Mouse (Mus musculus): Measurements from ENCODE around the gene Osbp2.

Gene Osbp2

DNA sequence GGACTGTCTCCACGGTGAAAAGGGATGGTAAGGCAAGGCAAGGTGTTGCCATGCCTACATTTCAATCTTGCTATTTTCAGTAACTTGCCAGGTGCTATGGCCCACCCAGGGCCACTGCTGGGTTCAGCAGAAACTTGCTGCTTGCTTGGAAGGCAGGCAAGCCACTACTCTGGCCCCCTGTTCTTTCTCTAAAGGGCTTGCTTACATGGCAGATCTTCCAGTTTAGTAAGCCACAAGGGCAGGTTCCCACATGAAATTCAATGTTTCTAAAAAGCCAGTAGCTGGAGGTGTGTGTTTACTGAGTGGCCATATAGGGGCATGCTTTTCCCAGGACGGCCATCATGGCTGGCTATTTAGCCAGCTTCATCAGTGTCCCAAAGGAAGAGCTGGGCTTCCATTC is 172.0 kb downstream of the Osbp2 start:
- DNase-seq, result no peak

DNA sequence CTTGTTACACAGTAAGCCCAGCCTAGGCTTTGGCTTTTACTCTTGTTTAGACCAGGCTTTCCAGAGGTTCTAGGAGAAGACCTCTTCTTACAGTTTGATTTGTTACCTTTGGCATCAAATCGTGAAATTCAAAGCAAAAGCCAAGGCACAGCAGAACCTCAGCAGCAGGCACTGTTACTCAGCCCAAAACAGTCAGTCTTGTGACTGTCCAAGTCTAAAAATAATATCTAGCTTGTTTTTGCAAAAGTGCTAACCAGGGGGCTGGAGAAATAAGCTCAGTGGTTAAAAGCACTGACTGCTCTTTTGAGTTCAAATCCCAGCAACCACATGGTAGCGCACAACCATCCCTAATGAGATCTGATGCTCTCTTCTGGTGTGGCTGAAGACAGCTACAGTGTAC is 176.8 kb downstream of the Osbp2 start:
- no peak for DNase-seq

DNA sequence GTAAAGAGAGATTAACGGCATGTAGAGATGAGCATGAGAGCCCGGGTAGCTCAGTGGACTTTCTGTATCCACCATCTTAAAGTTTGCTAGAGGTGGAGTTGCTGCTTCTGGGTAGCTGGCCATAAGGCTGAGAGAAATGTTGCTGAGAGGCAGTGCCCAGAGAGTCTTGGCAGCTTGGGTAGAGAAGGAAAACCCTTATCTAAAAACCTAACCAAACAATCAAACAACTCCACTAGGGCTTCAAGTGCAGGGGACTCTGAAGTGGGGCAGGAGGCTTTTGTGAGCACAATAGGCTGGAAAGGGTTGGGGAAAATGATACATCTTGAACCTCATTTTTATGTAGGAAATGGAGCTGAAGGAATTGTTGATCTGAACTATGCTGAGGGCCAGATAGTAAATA is 177.4 kb downstream of the Osbp2 start:
- DNase-seq, result peak in 1 of 2 experiments; percentile 39

DNA sequence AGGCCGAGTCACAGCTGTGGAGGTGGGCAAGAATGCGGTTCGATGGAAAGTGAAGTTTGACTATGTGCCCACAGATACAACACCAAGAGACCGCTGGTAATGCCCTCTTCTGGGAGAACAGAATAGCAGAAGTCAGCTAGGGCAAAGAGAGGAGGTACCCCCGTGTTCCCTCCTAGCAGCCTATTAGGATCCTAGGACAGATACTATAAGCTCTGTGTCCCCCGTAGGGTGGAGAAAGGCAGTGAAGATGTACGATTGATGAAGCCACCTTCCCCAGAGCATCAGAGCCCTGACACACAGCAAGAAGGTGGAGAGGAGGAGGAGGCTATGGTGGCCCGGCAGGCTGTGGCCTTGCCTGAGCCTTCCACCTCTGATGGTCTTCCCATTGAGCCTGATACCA is 178.3 kb downstream of the Osbp2 start:
- no peak for DNase-seq

DNA sequence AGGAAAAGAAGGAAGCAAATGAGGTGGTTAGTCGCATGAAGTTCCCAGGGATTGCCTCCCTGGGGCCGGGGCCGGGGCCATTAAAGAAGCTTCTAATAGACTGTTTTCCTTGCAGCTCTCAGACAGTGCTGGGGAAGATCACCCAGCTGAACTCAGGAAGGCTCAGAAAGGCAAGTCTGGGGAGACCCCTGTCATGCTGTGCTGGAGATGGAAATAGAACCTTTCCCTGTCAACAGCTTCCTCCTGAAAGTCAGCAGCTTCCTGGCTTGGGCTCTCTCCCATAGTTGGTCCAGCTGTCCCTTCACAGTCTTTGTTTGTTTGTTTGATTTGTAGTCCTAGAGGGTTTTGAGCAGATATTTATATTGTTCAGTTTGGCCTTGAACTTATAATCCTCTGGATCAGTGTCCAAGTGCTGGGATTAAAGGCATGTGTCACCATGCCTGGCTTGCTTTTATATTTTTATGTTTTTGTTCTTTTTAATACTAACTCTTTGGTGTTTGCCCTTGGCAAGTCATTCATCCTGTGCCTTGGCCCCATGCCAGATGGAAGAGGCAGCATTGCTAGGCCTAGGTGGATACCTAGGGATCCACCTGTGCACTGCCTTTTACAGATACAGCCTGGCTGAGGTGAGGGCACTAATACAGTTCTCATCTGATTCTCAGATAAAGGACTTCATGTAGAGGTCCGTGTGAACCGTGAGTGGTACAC is 178.8 kb downstream of the Osbp2 start:
- no peak for DNase-seq

DNA sequence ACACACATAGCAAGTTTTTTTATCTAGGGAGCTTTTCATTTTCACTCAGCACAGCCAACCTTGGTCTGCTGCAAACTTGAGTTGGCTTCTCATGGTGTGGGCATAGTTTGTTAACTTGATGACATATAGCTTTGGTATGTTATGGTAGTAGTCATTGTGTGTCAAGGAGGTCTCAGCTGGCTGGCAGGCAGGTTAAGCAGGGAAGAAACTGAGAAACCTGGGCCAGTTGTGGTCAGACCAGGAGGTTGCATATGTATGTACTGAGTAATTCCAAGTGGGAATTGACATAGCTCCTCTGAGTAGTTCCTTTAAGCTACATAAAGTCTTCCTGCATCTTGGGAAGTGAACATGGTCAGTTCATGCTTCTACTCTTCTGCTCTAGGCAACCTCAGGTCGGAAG is 179.5 kb downstream of the Osbp2 start:
- DNase-seq, result no peak

DNA sequence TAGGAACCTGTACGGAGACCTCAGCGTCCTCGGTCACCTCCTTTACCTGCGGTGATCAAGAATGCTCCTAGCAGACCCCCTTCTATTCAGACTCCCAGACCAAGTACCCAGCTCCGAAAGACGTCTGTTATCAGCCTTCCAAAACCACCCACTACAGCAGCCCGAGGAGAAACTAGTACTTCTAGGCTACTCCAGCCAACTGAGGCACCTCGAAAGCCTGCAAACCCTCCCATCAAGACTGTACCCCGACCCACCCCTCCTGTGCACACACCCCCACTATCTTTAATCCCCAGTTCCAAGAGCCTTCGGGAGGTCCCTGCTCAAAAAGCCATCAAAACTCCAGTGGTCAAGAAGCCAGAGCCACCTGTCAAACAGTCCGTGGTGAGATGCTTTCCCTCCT is 180.0 kb downstream of the Osbp2 start:
- no peak for DNase-seq

DNA sequence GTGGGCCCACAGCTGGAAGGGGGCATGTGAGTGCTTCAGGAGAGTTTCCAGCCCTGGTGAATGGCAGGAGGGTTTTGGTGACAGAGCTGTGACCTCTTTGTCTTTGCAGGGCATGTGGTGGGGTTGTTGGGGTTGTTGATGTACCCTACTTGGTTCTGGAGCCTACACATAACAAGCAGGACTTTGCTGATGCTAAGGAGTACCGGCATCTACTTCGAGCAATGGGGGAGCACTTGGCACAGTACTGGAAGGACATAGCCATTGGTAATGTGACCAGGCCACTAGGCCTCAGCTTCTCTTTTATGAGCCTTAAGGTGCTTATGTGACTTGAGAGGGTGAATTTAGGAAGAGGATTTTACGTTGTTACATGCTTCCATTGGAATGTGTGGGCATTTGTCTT is 183.9 kb downstream of the Osbp2 start:
- no peak for DNase-seq

DNA sequence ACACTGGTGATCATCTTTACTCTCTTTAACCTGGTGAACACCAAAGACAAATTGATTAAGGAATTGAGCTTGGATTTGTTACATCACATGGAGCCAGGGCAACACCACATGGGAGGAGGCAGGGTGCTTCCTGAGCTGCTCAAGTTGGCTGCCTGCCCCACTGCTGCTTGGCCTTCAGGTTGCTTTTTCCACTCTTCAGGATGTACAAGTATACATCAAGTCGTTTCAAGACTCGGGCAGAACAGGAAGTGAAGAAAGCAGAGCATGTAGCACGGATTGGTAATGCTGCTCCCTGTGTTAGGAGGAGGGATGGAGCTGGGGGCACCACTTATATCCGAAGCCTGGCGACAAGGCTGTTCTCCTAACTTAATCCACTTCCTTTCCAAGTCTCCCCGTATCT is 186.5 kb downstream of the Osbp2 start:
- DNase-seq, result peak; percentile 42 to 75

DNA sequence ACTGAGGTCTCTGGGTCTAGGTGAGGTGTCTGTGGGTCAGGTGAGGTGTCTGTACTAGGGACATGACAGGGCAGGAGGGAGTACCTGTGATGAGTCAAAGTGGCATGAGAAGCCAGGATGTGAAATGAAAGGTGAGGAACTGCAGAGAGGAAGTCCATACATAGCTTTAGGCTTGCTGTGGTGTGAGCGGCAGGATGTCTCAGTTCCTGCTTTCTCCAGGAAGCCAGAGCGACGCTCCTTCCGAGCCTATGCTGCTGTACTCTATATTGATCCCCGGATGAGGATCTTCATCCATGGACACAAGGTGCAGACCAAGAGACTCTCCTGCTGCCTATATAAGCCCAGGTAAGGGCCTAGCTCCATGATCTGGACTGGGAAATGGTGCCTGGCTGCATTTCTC is 187.3 kb downstream of the Osbp2 start:
- no peak for DNase-seq

DNA sequence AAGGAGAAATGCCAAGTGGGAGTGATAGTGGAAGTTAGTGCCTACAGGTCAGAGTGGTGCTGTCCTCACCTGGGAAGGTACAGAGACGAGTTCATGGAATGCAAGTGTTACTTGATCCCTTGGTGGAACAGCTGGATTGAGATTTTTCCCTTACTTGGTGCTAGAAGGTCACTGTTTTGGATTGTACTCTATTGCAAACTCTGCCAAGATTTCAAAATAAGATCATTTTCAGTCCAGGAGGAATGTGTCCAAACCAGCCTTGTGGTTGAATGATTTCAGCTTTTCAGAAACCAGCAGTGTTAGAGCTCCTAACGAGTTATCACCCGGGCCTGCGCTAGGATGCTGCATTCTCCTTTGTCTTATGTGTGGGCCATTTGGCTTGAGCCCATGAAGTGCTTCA is 189.2 kb downstream of the Osbp2 start:
- DNase-seq, result no peak

DNA sequence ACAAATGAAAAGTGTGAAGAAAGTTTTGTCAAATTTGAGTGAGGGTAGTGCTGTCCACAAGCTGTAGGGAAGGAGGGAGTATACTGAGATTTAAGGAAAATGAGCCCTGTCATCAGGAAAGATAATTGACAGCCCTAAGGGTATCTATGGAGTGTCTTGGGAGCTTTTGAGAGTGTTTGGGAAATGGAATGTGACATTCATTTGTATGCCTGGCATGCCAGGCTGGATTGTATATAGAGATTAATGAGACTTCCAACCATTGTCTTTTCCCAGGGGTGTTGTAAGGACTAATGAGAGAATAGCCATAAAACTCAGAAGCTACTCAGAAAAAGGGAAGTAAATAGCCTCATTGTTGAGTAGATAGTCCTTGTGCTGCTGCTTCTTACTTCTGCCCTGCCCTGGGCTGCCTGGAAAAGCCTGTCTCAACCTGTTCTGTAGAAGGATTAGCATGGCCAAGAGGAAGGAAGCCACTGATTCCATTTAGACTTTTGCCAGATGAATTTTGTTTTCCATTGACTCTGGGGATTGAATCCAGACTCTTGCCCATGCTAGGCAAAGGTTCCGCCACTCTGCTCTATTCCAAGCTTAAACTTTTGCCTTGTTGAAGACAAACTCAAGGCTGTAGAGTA is 192.6 kb downstream of the Osbp2 start:
- no peak for DNase-seq

DNA sequence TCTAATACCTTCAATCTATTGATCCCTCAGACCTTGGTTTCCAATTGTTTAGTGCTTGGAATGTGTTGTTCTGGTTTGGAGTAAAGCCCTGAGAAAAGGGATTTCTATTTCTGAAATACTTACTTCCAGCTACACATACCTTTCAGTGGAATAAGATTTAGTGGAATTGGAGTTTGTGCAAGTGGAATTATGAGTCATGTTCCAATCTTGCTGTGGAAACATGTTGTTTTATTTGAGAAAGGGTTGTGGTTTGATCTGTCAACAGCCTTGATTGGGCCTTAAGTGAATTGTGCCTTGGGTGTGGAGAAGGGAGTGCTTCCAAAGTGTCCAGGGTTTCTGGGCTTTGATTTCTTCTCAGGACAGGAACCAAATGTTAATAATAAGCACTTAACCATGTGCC is 193.9 kb downstream of the Osbp2 start:
- no peak for DNase-seq

DNA sequence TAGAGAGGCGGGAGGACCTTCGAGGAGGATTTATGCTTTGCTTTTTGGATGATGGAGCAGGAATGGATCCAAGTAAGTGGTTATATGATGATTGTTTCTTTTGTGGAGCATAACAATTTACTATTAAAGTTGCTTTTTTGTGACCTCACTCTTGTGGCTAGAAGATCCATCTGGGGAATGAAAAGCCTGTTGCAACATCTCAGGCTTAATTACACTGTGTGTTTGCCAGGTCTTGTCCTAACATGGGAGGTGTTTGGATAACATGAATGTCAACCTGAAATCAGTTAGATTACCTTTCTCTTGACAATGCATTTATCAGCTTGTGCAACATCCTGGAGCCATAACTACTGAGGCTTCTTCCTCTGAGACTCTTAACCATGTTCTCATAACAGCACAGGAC is 194.9 kb downstream of the Osbp2 start:
- no peak for DNase-seq

DNA sequence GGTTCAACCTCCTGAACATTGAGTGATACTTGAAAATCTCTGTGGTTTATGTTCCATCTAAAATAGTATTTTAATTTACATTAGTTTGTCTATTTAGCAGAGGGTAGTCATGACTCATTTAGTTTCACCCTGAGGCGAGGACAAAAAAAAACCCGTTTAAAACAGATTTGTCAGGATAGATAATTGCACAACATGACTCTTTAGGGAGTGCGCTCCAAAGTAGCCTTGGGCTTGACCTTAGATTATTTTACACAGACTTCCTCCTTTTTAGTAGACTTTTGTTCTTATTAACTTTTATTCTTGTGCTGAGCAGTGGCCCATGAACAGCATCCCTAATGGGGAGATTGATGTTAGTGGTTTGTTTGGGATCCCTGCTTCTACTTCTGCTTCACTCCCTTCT is 196.2 kb downstream of the Osbp2 start:
- DNase-seq, result no peak

DNA sequence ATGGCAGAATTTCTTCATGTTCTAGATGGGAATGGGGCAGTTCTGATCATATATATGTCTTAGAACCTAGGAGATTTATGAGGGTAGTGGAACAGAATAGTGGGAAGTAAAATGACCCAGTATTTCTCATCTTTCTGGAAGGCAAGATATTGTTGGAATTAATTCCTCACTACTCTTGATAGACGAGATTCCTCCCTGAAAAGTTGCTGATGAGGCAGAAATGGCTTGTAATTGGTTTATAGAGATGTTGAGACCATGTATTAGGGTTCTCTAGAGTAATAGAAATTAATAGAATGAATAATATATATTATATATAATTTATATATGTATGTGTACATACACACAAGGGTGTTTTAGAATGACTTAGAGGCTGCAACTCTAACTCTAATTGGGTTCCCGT is 201.7 kb downstream of the Osbp2 start:
- no peak for DNase-seq

Measured in lung, postnatal 4 days (tissue).